Mouse (Mus musculus) MEL (cell line): Measurements from ENCODE around the gene Gm364. TPM values are rescaled to one million over a fixed set of nuclear protein-coding genes. Genes with fewer than 3 reads are reported as not detected.

Experiments used
- DNase-seq: peaks from one replicate; pipeline ENCODE4 v3.0.0; 2011; ENCODE audit warnings: low read depth, low spot score
- H3K27ac ChIP-seq: 2 replicates; pipeline ENCODE4 v1.5.1; 2012; ENCODE audit warnings: low read depth, mild to moderate bottlenecking, control low read depth, low read length, moderate library complexity; ENCODE audit not compliant: control insufficient read depth
- H3K27me3 ChIP-seq, 2 experiments: fragments of 150-350 bp in 1 of 2; sonication (generic) in 1 of 2; 2 replicates each; pipeline ENCODE4 v1.6.1; 2012; ENCODE audit warnings: low read length in 2 of 2, mild to moderate bottlenecking in 2 of 2, improper control_type of control experiment in 1 of 2, moderate library complexity in 1 of 2; ENCODE audit not compliant: insufficient read depth in 2 of 2, control insufficient read depth in 1 of 2
- H3K36me3 ChIP-seq, 2 experiments: 2 replicates each; pipeline ENCODE4 v1.6.1; 2012 to 2014; ENCODE audit warnings: low read length in 2 of 2, improper control_type of control experiment in 1 of 2, inconsistent platforms in 1 of 2, mild to moderate bottlenecking in 1 of 2; ENCODE audit not compliant: insufficient read depth in 2 of 2, control insufficient read depth in 1 of 2
- H3K4me1 ChIP-seq, 2 experiments: fragments of 150-350 bp in 1 of 2; sonication (generic) in 1 of 2; 2 replicates each; pipeline ENCODE4 v1.6.1; 2012; ENCODE audit warnings: low read length in 2 of 2, improper control_type of control experiment in 1 of 2, mild to moderate bottlenecking in 1 of 2; ENCODE audit not compliant: insufficient read depth in 2 of 2, control insufficient read depth in 1 of 2
- H3K4me3 ChIP-seq, 2 experiments: fragments of 150-350 bp in 1 of 2; sonication (generic) in 1 of 2; 2 replicates each; pipeline ENCODE4 v1.5.1; 2012; ENCODE audit warnings: low read depth in 2 of 2, low read length in 2 of 2, mild to moderate bottlenecking in 2 of 2, moderate library complexity in 2 of 2, control low read depth in 1 of 2, improper control_type of control experiment in 1 of 2; ENCODE audit not compliant: control insufficient read depth in 1 of 2, insufficient read depth in 1 of 2
- H3K79me2 ChIP-seq: 2 replicates; pipeline ENCODE4 v1.6.1; 2012; ENCODE audit warnings: mild to moderate bottlenecking, low read length, moderate library complexity; ENCODE audit not compliant: control insufficient read depth, poor library complexity, insufficient read depth
- H3K9ac ChIP-seq: 2 replicates; pipeline ENCODE4 v1.6.1; 2012; ENCODE audit warnings: low read depth, mild to moderate bottlenecking, control low read depth, low read length, moderate library complexity; ENCODE audit not compliant: control insufficient read depth, poor library complexity, severe bottlenecking
- H3K9me3 ChIP-seq: fragments of 150-350 bp; sonication (generic); replicated peaks from 2 replicates; pipeline ENCODE4 v1.6.1; 2012; ENCODE audit warnings: mild to moderate bottlenecking, low read length, improper control_type of control experiment, moderate library complexity; ENCODE audit not compliant: insufficient read depth
- CTCF ChIP-seq, 3 experiments: IDR thresholded peaks in 2 of 3; conservative IDR thresholded peaks in 1 of 3; 2 replicates each; pipeline ENCODE4 v1.5.1; 2011 to 2012; ENCODE audit warnings: low read length in 3 of 3, low read depth in 2 of 3, mild to moderate bottlenecking in 2 of 3, improper control_type of control experiment in 1 of 3, inconsistent platforms in 1 of 3, mixed read lengths in 1 of 3, moderate library complexity in 1 of 3; ENCODE audit not compliant: control insufficient read depth in 1 of 3, insufficient read depth in 1 of 3, poor library complexity in 1 of 3, severe bottlenecking in 1 of 3
- HCFC1 ChIP-seq: IDR thresholded peaks from 2 replicates; pipeline ENCODE4 v1.6.1; 2012; ENCODE audit warnings: low read depth, mild to moderate bottlenecking, inconsistent platforms, low read length, improper control_type of control experiment, moderate library complexity
- SMC3 ChIP-seq: IDR thresholded peaks from 2 replicates; pipeline ENCODE4 v1.6.1; 2011; ENCODE audit warnings: low read depth, low read length, improper control_type of control experiment
- polyA plus RNA-seq, 2 experiments: library from polyadenylated mRNA; stranded (reverse) in 1 of 2; unstranded in 1 of 2; fragments of >175 nt in 1 of 2; fragments of >200 nt in 1 of 2; gene quantifications; 2 replicates each; pipeline versions ENCODE4 v1.2.1 to v1.2.4; 2012; ENCODE audit warnings: low replicate concordance in 2 of 2, low read depth in 1 of 2; ENCODE audit not compliant: insufficient read length in 2 of 2, insufficient read depth in 1 of 2, missing spikeins in 1 of 2
- total RNA-seq: library from RNA; depleted of rRNA; stranded (reverse); fragments of 300-350 nt; gene quantifications from 2 replicates; pipeline ENCODE4 v1.2.3, GENCODE M21; 2012; rRNA removed

Gm364 gene
- total and polyA plus RNA-seq, 3 experiments: not detected

DNA sequence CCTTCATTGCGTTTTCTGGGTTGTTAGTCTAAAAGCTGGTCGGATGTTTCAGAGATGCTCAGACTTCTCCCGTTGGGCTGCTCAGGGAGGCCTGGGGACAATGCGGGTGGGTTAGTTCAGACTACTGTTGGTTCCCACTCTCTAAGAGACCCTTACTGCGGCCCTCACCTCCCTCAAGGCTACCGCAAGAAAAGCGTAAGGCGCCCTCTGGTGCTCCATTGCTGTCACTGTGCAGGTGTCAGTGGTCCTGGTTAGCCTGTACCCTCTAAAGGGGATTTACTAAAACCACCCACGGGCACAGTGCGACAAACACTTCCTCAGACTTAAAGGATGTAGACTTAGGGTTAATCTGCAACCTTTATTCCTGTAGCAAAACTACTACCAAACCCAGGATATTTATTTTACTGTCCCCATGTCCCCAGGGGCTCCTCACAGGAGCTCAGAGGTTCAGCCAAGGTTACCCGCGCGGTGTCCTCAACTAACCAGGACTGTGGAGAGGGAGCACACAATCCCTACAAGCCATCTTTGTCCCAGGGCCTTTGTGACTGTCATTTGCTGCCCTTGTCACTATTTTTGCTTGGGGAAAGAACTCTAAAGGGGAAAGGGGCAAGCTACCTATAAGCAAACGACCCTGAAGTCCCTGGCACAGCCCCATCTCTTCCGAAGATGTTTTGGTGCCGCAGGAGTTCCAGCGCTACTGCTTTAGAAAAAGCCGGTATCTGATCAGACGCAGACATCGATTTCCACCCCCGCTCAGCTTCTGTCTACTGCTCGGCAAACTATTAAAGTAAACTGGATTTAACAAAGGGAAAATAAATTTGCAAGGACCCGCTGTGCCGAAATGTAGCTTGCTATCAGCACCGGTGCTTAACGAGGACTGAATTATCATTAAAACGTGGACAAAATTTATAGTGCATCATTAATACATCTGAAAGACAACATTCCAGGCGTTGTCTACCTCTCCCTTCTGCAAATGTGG, 112.5 kb downstream of the Gm364 start:
- peak in 2 of 3 experiments; percentile 7 to 8; a peak in 1 of 6 replicates for TF ChIP-seq CTCF (IDR thresholded peaks at IDR 0.05 in 2 of 3, conservative IDR thresholded peaks at IDR 0.05 in 1 of 3; ENCODE audit: control insufficient read depth in 1 of 3, insufficient read depth in 1 of 3, low read depth in 2 of 3, low read length in 3 of 3, poor library complexity in 1 of 3, severe bottlenecking in 1 of 3)
- TF ChIP-seq SMC3: 0 out of 2 replicates have a peak, but pooled peaks have one; percentile 27
- TF ChIP-seq HCFC1: no peak
- H3K27ac ChIP-seq: no peak overlapping the region
- H3K4me3 ChIP-seq: no peak overlapping the region
- H3K79me2 ChIP-seq: no peaks in the 10 kb centered on the region
- H3K4me1 ChIP-seq: no peaks in the 10 kb centered on the region
- no peak overlapping the region for H3K9ac ChIP-seq
- DNase-seq: no peak
- H3K9me3 ChIP-seq: no peaks in the 10 kb centered on the region
- no peaks in the 10 kb centered on the region for H3K27me3 ChIP-seq
- peaks cover 0 to 2% of the 10 kb centered on the region in 2 experiments; a peak in 1 of 4 replicates for H3K36me3 ChIP-seq

Other genes with a start within 250 kb of the Gm364 start
- gene Cd40lg, start 197.0 kb upstream of the Gm364 start, total RNA-seq: not detected in 2 replicates
- gene Cd40lg, start 197.0 kb upstream of the Gm364 start, polyA plus RNA-seq: not detected
- gene Arhgef6, start 70.4 kb upstream of the Gm364 start, total RNA-seq: 1.1 and 1.9 TPM in 2 replicates
- gene Arhgef6, start 70.4 kb upstream of the Gm364 start, polyA plus RNA-seq: 1 to 10 TPM in 1 of 2 experiments, not detected in 1; 3.3 TPM
- gene Rbmx, start 16.1 kb upstream of the Gm364 start, total RNA-seq: 35.6 and 47.0 TPM in 2 replicates
- gene Rbmx, start 16.1 kb upstream of the Gm364 start, polyA plus RNA-seq: 10 to 100 TPM; 53.1 to 61.1 TPM
- not detected in 2 replicates for gene Gpr101, start 94.6 kb downstream of the Gm364 start, total RNA-seq
- not detected for gene Gpr101, start 94.6 kb downstream of the Gm364 start, polyA plus RNA-seq